Mouse (Mus musculus): ENCODE measurements around the gene Bhlhe40. TPM values are rescaled to one million over a fixed set of nuclear protein-coding genes. Genes with fewer than 3 reads are reported as not detected.

Gene Bhlhe40
- total RNA-seq, 4 experiments from 2014 or later: 89.5 to 168 (median 130) TPM

DNA sequence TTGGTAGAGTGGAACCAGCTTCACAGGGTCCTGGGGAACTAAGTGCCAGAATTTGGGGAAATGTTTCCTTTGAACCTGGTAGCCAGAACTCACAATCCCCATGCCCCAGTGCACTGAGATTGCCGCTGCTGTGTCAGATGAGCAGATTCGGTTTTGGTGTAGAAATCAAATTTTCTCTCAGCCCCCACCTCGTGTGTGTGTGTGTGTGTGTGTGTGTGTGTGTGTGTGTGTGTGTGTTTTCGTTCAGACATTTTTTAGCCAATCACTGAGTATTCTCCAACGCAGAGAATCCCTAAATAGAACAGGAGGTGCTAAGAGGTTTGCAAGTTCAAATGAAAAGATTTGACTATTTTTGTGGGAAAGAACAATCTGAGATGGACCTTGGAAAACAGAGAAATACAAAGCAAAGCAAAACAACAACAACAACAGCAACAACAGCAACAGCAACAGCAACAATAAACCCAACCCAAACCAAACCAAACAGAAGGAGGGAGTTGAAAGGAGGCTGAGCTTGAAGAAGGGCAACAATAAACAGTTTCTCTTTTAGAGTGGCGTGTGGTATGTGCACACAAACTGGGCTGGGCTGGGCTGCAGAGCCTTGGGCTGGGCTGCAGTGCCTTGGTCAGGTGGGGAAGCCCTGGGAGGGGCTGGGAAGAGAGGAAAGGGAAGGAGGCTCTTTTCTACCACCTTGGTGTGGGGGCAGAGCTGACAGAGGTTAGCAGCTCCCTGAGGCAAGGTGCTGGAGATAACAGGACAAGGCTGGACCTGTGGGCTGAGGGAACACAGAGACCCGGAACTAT, 52.9 kb downstream of the Bhlhe40 start:
- no peak for DNase-seq (ENCODE audit: low spot score in 2 of 2)

Other genes with a start within 250 kb of the Bhlhe40 start
- gene Arl8b, start 122.5 kb downstream of the Bhlhe40 start, total RNA-seq (2022): 100 to 1,000 TPM; 116 to 134 (median 123) TPM
- gene Edem1, start 168.0 kb downstream of the Bhlhe40 start, total RNA-seq (2022): 1 to 10 TPM; 3.2 to 5.8 (median 4.8) TPM

All from gastrocnemius, adult 8-10 months (tissue).